Mouse (Mus musculus) erythroblast, embryonic 14.5 days (primary cell): ENCODE results near the gene Kctd13.

Experiments used
- GATA1 ChIP-seq: IDR thresholded peaks from 2 replicates; pipeline ENCODE4 v1.6.1; 2012; ENCODE audit warnings: low read length, inconsistent platforms, mixed read lengths
- TAL1 ChIP-seq: IDR thresholded peaks from 3 replicates; pipeline ENCODE4 v1.6.1; 2012; ENCODE audit warnings: low read length, inconsistent platforms, mixed read lengths

DNA sequence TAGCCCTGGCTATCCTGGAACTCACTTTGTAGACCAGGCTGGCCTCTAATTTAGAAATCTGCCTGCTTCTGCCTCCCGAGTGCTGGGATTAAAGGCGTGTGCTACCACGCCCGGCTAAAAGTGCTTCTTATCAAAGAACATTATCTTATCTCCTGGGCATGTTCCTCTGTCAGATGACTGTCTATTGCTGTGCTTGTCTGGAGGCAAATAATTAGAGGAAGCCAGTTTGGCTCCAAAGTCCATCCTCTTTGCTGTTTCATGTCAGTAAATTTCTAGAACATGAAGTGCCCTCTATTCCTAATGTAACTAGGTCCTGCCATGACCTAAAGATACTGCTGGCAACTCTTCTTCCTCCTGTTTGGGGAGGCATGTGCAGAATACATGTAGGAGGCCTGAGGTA is 53.4 kb downstream of the Kctd13 start:
- no peak for TF ChIP-seq TAL1
- TF ChIP-seq GATA1: no peak
